ENCODE assay signal across 9 mouse cellular contexts in the genomic region with DNA sequence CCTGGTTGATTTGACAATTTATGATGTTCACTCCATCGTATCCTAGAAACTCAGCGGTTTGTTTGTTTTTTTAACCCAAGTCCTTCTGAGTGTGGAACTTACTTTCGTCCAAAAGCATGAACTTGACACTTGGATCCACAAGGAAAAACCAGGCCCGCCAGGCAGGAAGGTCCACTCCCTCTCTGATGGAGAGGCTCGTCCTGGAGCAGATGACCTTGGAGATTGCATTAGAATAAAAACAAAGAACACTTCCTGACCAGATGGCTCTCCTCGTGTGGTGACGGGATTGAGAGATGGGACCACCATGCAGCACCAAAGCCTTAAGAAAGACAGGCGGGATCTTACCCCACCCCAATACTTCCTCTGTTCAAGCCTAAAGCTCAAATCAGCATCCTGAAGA. TPM values are rescaled to one million over a fixed set of nuclear protein-coding genes. Genes with fewer than 3 reads are reported as not detected.
DNase-seq lines count a peak whose midpoint lies in the region; ATAC-seq and TF ChIP-seq lines count a peak whose summit lies in the region.
"Had no signal": no experiment of that assay in that cellular context is flagged by ENCODE, and none has a peak within 500 bp of the region (broad histone marks: within the 10 kb centered on the region; RNA-seq: fewer than 3 reads in every experiment).

No protein-coding gene starts in this region.

- no peak overlapping the region for H3K4me3 ChIP-seq in lung, embryonic 15.5 days
- no peak overlapping the region for H3K4me3 ChIP-seq in lung, adult 2 months (replicated peaks; ENCODE audit: extremely low read depth, low read depth, low read length)
- H3K4me3 ChIP-seq in heart, embryonic 13.5 days = no peak overlapping the region
- no peak overlapping the region for H3K4me3 ChIP-seq in kidney, embryonic 16.5 days (ENCODE audit: low read length)
- no peak overlapping the region for H3K4me3 ChIP-seq in forebrain, embryonic 16.5 days (replicated peaks; ENCODE audit: low read length)
- H3K4me3 ChIP-seq: liver, embryonic 12.5 days had no signal

- no peaks in the 10 kb centered on the region for H3K36me3 ChIP-seq in lung, embryonic 15.5 days
- no peaks in the 10 kb centered on the region for H3K36me3 ChIP-seq in heart, embryonic 13.5 days
- H3K36me3 ChIP-seq in kidney, embryonic 16.5 days (ENCODE audit: insufficient read depth, low read length) = no peaks in the 10 kb centered on the region
- H3K36me3 ChIP-seq in forebrain, embryonic 16.5 days (ENCODE audit: control insufficient read depth, insufficient read depth) = no peaks in the 10 kb centered on the region
- H3K36me3 ChIP-seq: liver, embryonic 12.5 days had no signal

- no peak for TF ChIP-seq CTCF in lung, adult 2 months (IDR thresholded peaks at IDR 0.05; ENCODE audit: insufficient read depth, low read length)

- H3K9me3 ChIP-seq in lung, embryonic 15.5 days = no peaks in the 10 kb centered on the region
- H3K9me3 ChIP-seq in heart, embryonic 13.5 days = no peaks in the 10 kb centered on the region
- H3K9me3 ChIP-seq in kidney, embryonic 16.5 days (ENCODE audit: low read length) = no peaks in the 10 kb centered on the region
- H3K9me3 ChIP-seq in forebrain, embryonic 16.5 days (ENCODE audit: control insufficient read depth, low read length) = no peaks in the 10 kb centered on the region
- H3K9me3 ChIP-seq: liver, embryonic 12.5 days had no signal

- WGBS in lung, embryonic 15.5 days = 35% methylated on average over 8 of the region's 8 CpGs
- WGBS in lung, adult 2 months = 36% methylated on average over 8 of the region's 8 CpGs
- whole genome bisulfite sequencing in heart, embryonic 13.5 days = 52% methylated on average over 8 of the region's 8 CpGs
- WGBS in kidney, embryonic 16.5 days = 20% methylated on average over 8 of the region's 8 CpGs
- 80% methylated on average over 8 of the region's 8 CpGs for WGBS in forebrain, embryonic 16.5 days

- H3K9ac ChIP-seq in lung, embryonic 15.5 days = no peak overlapping the region
- H3K9ac ChIP-seq in heart, embryonic 13.5 days = no peak overlapping the region
- no peak overlapping the region for H3K9ac ChIP-seq in kidney, embryonic 16.5 days (replicated peaks; ENCODE audit: low read length)
- no peak overlapping the region for H3K9ac ChIP-seq in forebrain, embryonic 16.5 days (replicated peaks; ENCODE audit: low read depth, low read length)
- H3K9ac ChIP-seq: liver, embryonic 12.5 days had no signal

- no peak for TF ChIP-seq POLR2A in lung, adult 2 months (IDR thresholded peaks at IDR 0.05; ENCODE audit: borderline replicate concordance, extremely low read depth, low read depth, low read length)

- H3K4me2 ChIP-seq in lung, embryonic 15.5 days = no peak overlapping the region
- no peak overlapping the region for H3K4me2 ChIP-seq in heart, embryonic 13.5 days
- no peak overlapping the region for H3K4me2 ChIP-seq in kidney, embryonic 16.5 days (replicated peaks; ENCODE audit: low read depth, low read length)
- no peak overlapping the region for H3K4me2 ChIP-seq in forebrain, embryonic 16.5 days (ENCODE audit: low read length)
- H3K4me2 ChIP-seq: liver, embryonic 12.5 days had no signal

- H3K27me3 ChIP-seq in lung, embryonic 15.5 days = no peaks in the 10 kb centered on the region
- no peaks in the 10 kb centered on the region for H3K27me3 ChIP-seq in heart, embryonic 13.5 days (replicated peaks)
- H3K27me3 ChIP-seq in kidney, embryonic 16.5 days (ENCODE audit: insufficient read depth, low read length) = no peaks in the 10 kb centered on the region
- no peaks in the 10 kb centered on the region for H3K27me3 ChIP-seq in forebrain, embryonic 16.5 days (replicated peaks; ENCODE audit: control insufficient read depth, insufficient read depth, low read length)
- H3K27me3 ChIP-seq: liver, embryonic 12.5 days had no signal

- H3K27ac ChIP-seq in lung, embryonic 15.5 days = peak overlapping the region; percentile 34; the same call in 1 of the 2 replicates
- H3K27ac ChIP-seq in heart, embryonic 13.5 days (replicated peaks) = peak overlapping the region; percentile 30
- H3K27ac ChIP-seq in kidney, embryonic 16.5 days (ENCODE audit: low read length) = peak overlapping the region; percentile 75
- no peak overlapping the region for H3K27ac ChIP-seq in forebrain, embryonic 16.5 days (ENCODE audit: low read length)
- H3K27ac ChIP-seq: liver, embryonic 12.5 days had no signal

- peaks cover 18% of the 10 kb centered on the region; the same call in 1 of the 2 replicates for H3K4me1 ChIP-seq in lung, embryonic 15.5 days
- H3K4me1 ChIP-seq in lung, adult 2 months (ENCODE audit: control insufficient read depth, insufficient read depth, low read length) = peaks cover 11% of the 10 kb centered on the region
- 0 out of 2 replicates have a peak, but pooled peaks cover 11% of the 10 kb centered on the region for H3K4me1 ChIP-seq in heart, embryonic 13.5 days
- H3K4me1 ChIP-seq in kidney, embryonic 16.5 days (ENCODE audit: insufficient read depth, low read length) = peaks cover 19% of the 10 kb centered on the region; the same call in 1 of the 2 replicates
- H3K4me1 ChIP-seq in forebrain, embryonic 16.5 days (replicated peaks; ENCODE audit: control insufficient read depth, insufficient read depth, low read length) = no peaks in the 10 kb centered on the region
- H3K4me1 ChIP-seq: liver, embryonic 12.5 days had no signal

- 0 out of 2 replicates have a peak, but pooled peaks have one; percentile 11 for ATAC-seq in lung, embryonic 15.5 days (ENCODE audit: borderline replicate concordance, extremely low read depth, low FRiP score, low TSS enrichment)
- no peak for ATAC-seq in heart, embryonic 13.5 days (ENCODE audit: extremely low read depth, insufficient number of reproducible peaks, low FRiP score, low TSS enrichment)
- peak; percentile 76 for ATAC-seq in kidney, embryonic 16.5 days (ENCODE audit: low FRiP score, low TSS enrichment)
- no peak for ATAC-seq in forebrain, embryonic 16.5 days
- ATAC-seq: liver, embryonic 12.5 days had no signal

- no peak for DNase-seq in lung, adult 2 months
- no peak for DNase-seq in frontal cortex, adult 2 months (ENCODE audit: extremely low spot score in 1 of 2, low spot score in 1 of 2)
- DNase-seq in right cerebral cortex, postnatal 25 days = no peak
- DNase-seq: cerebellum, adult 8-10 months had no signal

RNA-seq across cellular contexts. Expression of a gene that starts 12.1 kb away (rescaled TPM):
- 0.60 and 1.3 TPM in 2 replicates for polyA plus RNA-seq in lung, embryonic 15.5 days (2015; fragmentation: Nextera tagmentation; extraction: Ambion mirVana)
- 2.9 and 5.1 TPM in 2 replicates for polyA plus RNA-seq in lung, adult 2 months (2012; rRNA removed)
- polyA plus RNA-seq in heart, embryonic 13.5 days (2015; fragmentation: Nextera tagmentation; extraction: Ambion mirVana) = 0.23 TPM in 1 of 2 replicates, not detected in the other
- 0.42 and 0.56 TPM in 2 replicates for polyA plus RNA-seq in kidney, embryonic 16.5 days (2015; fragmentation: Nextera tagmentation; extraction: Ambion mirVana)
- polyA plus RNA-seq in forebrain, embryonic 16.5 days (2015; fragmentation: Nextera tagmentation; extraction: Ambion mirVana) = 63.1 and 94.4 TPM in 2 replicates
- 433 and 468 TPM in 2 replicates for polyA plus RNA-seq in frontal cortex, adult 2 months (2012; rRNA removed)
- polyA plus RNA-seq: liver, embryonic 12.5 days had no signal

RNA-seq across cellular contexts. Expression of a gene that starts 51.6 kb away (rescaled TPM):
- 107 TPM in 2 replicates for polyA plus RNA-seq in lung, embryonic 15.5 days (2015; fragmentation: Nextera tagmentation; extraction: Ambion mirVana)
- 89.0 and 116 TPM in 2 replicates for polyA plus RNA-seq in lung, adult 2 months (2012; rRNA removed)
- 92.6 and 93.3 TPM in 2 replicates for polyA plus RNA-seq in heart, embryonic 13.5 days (2015; fragmentation: Nextera tagmentation; extraction: Ambion mirVana)
- 90.5 and 93.2 TPM in 2 replicates for polyA plus RNA-seq in kidney, embryonic 16.5 days (2015; fragmentation: Nextera tagmentation; extraction: Ambion mirVana)
- polyA plus RNA-seq in forebrain, embryonic 16.5 days (2015; fragmentation: Nextera tagmentation; extraction: Ambion mirVana) = 83.3 and 101 TPM in 2 replicates
- 72.0 and 89.3 TPM in 2 replicates for polyA plus RNA-seq in frontal cortex, adult 2 months (2012; rRNA removed)

Comparison
In these comparisons a context has a peak if more than half of its experiments do, and no peak if none do; other contexts are left out.
1. ATAC-seq: peak in lung, embryonic 15.5 days (single experiment) and kidney, embryonic 16.5 days (single experiment); none in heart, embryonic 13.5 days (single experiment) and forebrain, embryonic 16.5 days (single experiment).
2. RNA of a gene that starts 12.1 kb away (polyA plus RNA-seq): 433 to 468 TPM in frontal cortex, adult 2 months and 63.1 to 94.4 TPM in forebrain, embryonic 16.5 days; 2.9 to 5.1 TPM in lung, adult 2 months, 0.60 to 1.3 TPM in lung, embryonic 15.5 days, 0.42 to 0.56 TPM in kidney, embryonic 16.5 days and 0.23 TPM in heart, embryonic 13.5 days; every median in the first group is over 10 times any median in the second.